Mouse (Mus musculus) liver, embryonic 14.5 days (tissue): Measurements from ENCODE around the gene Eml1. TPM values are rescaled to one million over a fixed set of nuclear protein-coding genes. Genes with fewer than 3 reads are reported as not detected.
A peak's percentile ranks its signal among the peaks of the same experiment; 100 is the strongest.

Experiments
- ATAC-seq: fragments of 200-750 bp; cut with Nextera tagmentation; 2 replicates; pipeline ENCODE4 v1.8.0; 2017; ENCODE audit warnings: moderate number of reproducible peaks, mild to moderate bottlenecking, moderate library complexity; ENCODE audit not compliant: insufficient read depth
- DNase-seq, 3 experiments: peaks; one replicate each; pipeline ENCODE4 v3.0.0-alpha.2; 2012 to 2013; ENCODE audit warnings: low read depth in 3 of 3, low spot score in 3 of 3
- H3K27ac ChIP-seq: fragments of 300-500 bp; sonication (generic); 2 replicates; pipeline ENCODE4 v1.5.1; 2014; ENCODE audit warnings: moderate library complexity, mild to moderate bottlenecking, control low read depth, inconsistent platforms
- H3K27me3 ChIP-seq: fragments of 300-500 bp; sonication (generic); 2 replicates; pipeline ENCODE4 v1.6.1; 2014; ENCODE audit warnings: mild to moderate bottlenecking, low read length, moderate library complexity; ENCODE audit not compliant: control insufficient read depth, insufficient read depth
- H3K36me3 ChIP-seq: fragments of 300-500 bp; sonication (generic); replicated peaks from 2 replicates; pipeline ENCODE4 v1.6.1; 2014; ENCODE audit warnings: low read depth; ENCODE audit not compliant: control insufficient read depth, insufficient read depth
- H3K4me1 ChIP-seq, 2 experiments: fragments of 200-500 bp in 1 of 2; fragments of 300-500 bp in 1 of 2; sonication (generic) in 1 of 2; replicated peaks; 2 replicates each; pipeline ENCODE4 v1.6.1; 2012 to 2014; ENCODE audit warnings: antibody characterized with exemption in 1 of 2, inconsistent platforms in 1 of 2, low read length in 1 of 2; ENCODE audit not compliant: control insufficient read depth in 2 of 2, insufficient read depth in 2 of 2
- H3K4me2 ChIP-seq: fragments of 300-500 bp; sonication (generic); 2 replicates; pipeline ENCODE4 v1.6.1; 2014; ENCODE audit warnings: low read depth, mild to moderate bottlenecking, control low read depth, moderate library complexity
- H3K4me3 ChIP-seq, 2 experiments: fragments of 200-500 bp in 1 of 2; fragments of 300-500 bp in 1 of 2; sonication (generic) in 1 of 2; 2 replicates each; pipeline ENCODE4 v1.5.1; 2012 to 2014; ENCODE audit warnings: low read depth in 2 of 2, low read length in 2 of 2, mild to moderate bottlenecking in 2 of 2, control low read depth in 1 of 2, inconsistent platforms in 1 of 2, moderate library complexity in 1 of 2; ENCODE audit not compliant: insufficient read depth in 1 of 2
- H3K9ac ChIP-seq: fragments of 300-500 bp; sonication (generic); replicated peaks from 2 replicates; pipeline ENCODE4 v1.6.1; 2014; ENCODE audit warnings: mild to moderate bottlenecking, control low read depth, moderate library complexity
- H3K9me3 ChIP-seq: fragments of 300-500 bp; sonication (generic); 2 replicates; pipeline ENCODE4 v1.6.1; 2016; ENCODE audit warnings: low read length, mixed read lengths; ENCODE audit not compliant: control insufficient read depth
- CTCF ChIP-seq: IDR thresholded peaks from 2 replicates; pipeline ENCODE4 v1.5.1; 2016; ENCODE audit warnings: antibody characterized with exemption, low read depth, control low read depth
- EP300 ChIP-seq: IDR thresholded peaks from 2 replicates; pipeline ENCODE4 v1.6.1; 2016; ENCODE audit warnings: antibody characterized with exemption, low read depth
- WGBS: fragments of 180-500 bp; shearing (Covaris S2); extraction: QIAGEN DNeasy Blood & Tissue Kit; methylation state at CpG from one replicate; pipeline ENCODE4 v1.1.7; 2014; ENCODE audit not compliant: insufficient replicate concordance; 5-methylcytosine and 5-hydroxymethylcytosine counted together
- polyA plus RNA-seq, 2 experiments: library from polyadenylated mRNA; depleted of rRNA in 1 of 2; stranded (reverse) in 1 of 2; unstranded in 1 of 2; fragments of >200 nt; fragmentation: Nextera tagmentation in 1 of 2; extraction: Ambion mirVana in 1 of 2; gene quantifications; 2 replicates each; pipeline versions ENCODE4 v1.2.1 to v1.2.3; 2012 to 2014

The Eml1 gene
- polyA plus RNA-seq (2012; rRNA removed) = 1.8 and 2.5 TPM in 2 replicates
- 3.3 and 4.1 TPM in 2 replicates for polyA plus RNA-seq (2014; fragmentation: Nextera tagmentation; extraction: Ambion mirVana)

DNA sequence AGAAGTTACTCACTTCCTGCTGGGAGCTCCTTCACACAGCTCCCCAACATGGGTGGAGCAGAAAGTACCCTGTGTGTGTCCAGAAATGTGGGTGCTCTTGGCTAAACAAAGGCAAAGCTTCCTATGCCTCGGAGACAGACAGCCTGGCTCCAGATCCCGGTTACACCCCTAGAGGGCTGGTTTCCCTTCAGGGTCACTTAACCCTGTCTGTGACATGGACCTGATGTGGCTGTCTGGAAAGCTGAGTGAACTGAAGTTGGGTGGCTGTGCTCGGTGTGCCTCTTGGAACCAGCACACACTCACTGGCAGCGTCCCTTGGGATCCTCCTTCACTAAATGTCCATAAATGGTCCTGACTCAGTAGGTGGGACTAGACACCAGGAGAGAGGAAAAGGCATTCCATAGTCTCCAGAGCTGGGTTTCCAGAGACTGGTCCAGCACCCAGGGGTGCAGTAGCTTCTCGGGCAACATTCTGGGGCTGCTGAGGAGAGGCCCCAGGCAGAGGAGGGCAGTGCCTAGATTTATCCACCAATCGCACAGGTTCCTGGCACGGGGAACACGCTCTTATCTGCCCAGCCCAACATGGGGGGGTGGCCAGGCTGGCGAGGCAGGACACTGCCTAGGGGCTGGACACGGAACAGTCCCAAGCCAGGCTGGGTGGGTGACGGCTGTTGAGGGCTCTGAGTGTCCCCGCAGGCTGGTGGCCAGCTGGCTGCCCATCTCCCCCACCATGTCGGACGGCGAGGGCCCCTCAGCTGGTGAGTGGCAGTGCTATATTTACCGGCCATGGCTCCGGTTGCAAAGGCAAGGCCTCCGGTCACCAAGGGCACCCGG lies at the start of gene Eml1:
Eml1 (plus strand) TSS at position 362 of the 833 bp plus-strand sequence.
- DNase-seq (no peak), ATAC-seq (no peak)
- Histone ChIP-seq H3K27ac (no peak within 1 kb of the TSS), H3K36me3 (no peaks in the 10 kb centered on the region), H3K9me3 (no peaks in the 10 kb centered on the region), H3K9ac (no peak within 1 kb of the TSS), H3K27me3 (no peaks in the 10 kb centered on the region), H3K4me3 (no peak within 1 kb of the TSS), H3K4me2 (no peak within 1 kb of the TSS), H3K4me1 (peaks cover 0 to 3% of the 10 kb centered on the region in 2 experiments; a peak in 1 of 4 replicates)
- 54% methylated on average over 19 of the region's 19 CpGs for WGBS
- TF ChIP-seq EP300 = no peak
- no peak for TF ChIP-seq CTCF

DNA sequence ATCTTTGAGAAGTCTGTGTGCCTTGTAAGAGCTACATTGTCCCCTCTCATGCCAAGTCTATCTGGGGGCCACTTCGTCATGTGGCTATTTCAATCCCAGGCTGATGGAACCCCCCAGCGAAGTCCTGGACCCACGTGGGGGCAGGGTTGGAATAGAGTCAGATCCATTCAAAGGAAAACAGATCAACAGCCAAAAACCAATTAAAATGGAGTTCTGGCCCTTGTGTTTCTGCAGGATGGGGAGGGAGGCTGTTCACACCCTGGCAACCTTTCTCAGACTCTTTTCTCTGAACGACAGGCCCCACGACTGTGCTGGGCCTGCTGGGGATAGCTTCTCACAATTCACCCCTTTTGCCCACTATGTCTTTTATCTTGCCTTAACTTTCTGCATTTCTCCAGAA lies 44.4 kb upstream of the Eml1 start:
- Histone ChIP-seq H3K4me2 (no peak overlapping the region), H3K36me3 (no peaks in the 10 kb centered on the region), H3K4me3 (no peak overlapping the region), H3K27me3 (peaks cover 24% of the 10 kb centered on the region), H3K4me1 (no peaks in the 10 kb centered on the region), H3K9me3 (no peaks in the 10 kb centered on the region), H3K9ac (no peak overlapping the region), H3K27ac (no peak overlapping the region)
- TF ChIP-seq EP300 = no peak
- TF ChIP-seq CTCF = no peak
- DNase-seq = no peak
- no peak for ATAC-seq
- 40% methylated on average over 5 of the region's 5 CpGs for WGBS

DNA sequence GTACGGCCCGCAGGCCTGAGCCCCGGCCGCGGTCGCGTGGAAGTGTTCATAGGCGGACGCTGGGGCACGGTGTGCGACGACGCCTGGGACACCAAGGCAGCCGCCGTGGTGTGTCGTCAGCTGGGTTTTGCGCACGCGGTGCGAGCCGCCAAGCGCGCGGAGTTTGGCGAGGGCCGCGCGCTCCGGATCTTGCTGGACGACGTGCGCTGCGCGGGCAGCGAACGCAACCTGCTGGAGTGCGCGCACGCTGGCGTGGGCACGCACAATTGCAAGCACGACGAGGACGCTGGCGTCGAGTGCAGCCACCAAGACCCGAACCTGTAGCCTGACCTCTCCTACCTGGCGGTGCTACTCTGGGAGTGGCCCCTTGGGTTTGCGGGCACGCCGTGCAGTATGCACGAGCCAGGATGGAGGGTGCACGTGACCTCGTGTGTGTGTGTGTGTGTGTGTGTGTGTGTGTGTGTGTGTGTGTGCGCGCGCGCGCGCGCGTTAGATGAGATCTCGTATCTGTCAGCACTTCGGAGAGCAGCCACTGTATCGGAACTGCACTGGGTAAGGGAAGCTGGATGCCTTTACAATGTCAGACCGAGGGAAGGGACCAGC lies 42.8 kb upstream of the Eml1 start:
- Histone ChIP-seq H3K27ac (no peak overlapping the region), H3K27me3 (peaks cover 24% of the 10 kb centered on the region), H3K9ac (no peak overlapping the region), H3K9me3 (no peaks in the 10 kb centered on the region), H3K4me3 (no peak overlapping the region), H3K4me1 (no peaks in the 10 kb centered on the region), H3K36me3 (no peaks in the 10 kb centered on the region), H3K4me2 (peak overlapping the region; percentile 5; the same call in 1 of the 2 replicates)
- 3% methylated on average over 66 of the region's 66 CpGs for WGBS
- ATAC-seq (no peak), DNase-seq (no peak)
- TF ChIP-seq EP300 = no peak
- TF ChIP-seq CTCF = no peak

DNA sequence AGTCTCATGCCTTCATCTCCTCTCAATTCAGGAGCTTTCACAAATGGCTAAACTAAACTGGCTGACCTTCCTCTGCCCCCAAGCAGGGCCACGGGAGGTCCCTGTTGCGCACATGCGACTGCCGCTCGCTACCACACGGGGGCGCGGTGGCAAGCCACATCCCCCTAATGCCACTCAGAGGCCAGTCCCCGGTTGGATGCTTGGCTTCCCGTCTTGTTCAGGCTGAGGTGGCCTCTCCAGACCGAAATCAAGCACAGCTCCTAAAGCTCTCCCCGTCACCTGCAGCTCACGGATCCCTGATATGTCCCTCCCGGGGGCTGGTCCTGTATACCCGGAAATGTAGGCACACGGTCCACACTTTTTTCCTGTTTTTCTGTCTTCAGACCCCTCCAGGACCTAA lies 37.7 kb upstream of the Eml1 start:
- Histone ChIP-seq H3K36me3 (no peaks in the 10 kb centered on the region), H3K9me3 (no peaks in the 10 kb centered on the region), H3K4me2 (peak overlapping the region; percentile 65), H3K27me3 (peaks cover 29% of the 10 kb centered on the region), H3K9ac (no peak overlapping the region), H3K4me3 (peak overlapping the region; percentile 16 to 28; a peak in 3 of 4 replicates), H3K4me1 (0 out of 4 replicates have a peak, but pooled peaks cover 0 to 4% of the 10 kb centered on the region in 2 experiments), H3K27ac (no peak overlapping the region)
- peak; percentile 92 for TF ChIP-seq CTCF
- no peak for TF ChIP-seq EP300
- WGBS = 1% methylated on average over 16 of the region's 16 CpGs
- peak; percentile 10 to 32 (median 28) for DNase-seq
- peak; percentile 34 for ATAC-seq

DNA sequence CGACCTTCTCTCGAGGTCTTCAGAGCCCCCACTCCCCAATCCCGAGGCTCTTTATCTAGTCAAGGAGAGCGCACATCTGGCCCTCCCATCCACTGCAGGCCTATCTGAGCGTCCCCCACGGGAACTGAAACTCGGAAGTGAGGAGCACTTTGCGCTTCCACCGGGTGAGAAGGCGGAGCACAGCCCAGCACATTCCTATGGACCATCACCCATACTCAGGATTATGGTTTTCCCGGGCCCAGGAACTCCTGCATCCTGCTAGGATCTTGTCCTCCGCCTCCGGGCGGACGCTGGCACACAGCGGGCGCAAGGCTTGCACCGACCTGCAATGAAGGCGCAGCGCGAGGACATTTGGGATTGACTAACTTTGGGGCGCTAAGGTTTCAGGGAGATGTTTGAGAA lies 37.3 kb upstream of the Eml1 start:
- no peak for TF ChIP-seq EP300
- TF ChIP-seq CTCF = no peak
- ATAC-seq (peak; percentile 54), DNase-seq (no peak)
- 0 out of 4 replicates have a peak, but pooled peaks cover 0 to 4% of the 10 kb centered on the region in 2 experiments for H3K4me1 ChIP-seq
- peak overlapping the region; percentile 65 for H3K4me2 ChIP-seq
- under 1% methylated on average over 22 of the region's 22 CpGs for WGBS
- no peak overlapping the region for H3K9ac ChIP-seq
- H3K27me3 ChIP-seq = peaks cover 25% of the 10 kb centered on the region
- H3K36me3 ChIP-seq = no peaks in the 10 kb centered on the region
- no peaks in the 10 kb centered on the region for H3K9me3 ChIP-seq
- H3K27ac ChIP-seq = no peak overlapping the region
- H3K4me3 ChIP-seq = peak overlapping the region; percentile 16 to 28
